Mouse (Mus musculus): ENCODE measurements around the gene Nif3l1.

- TF ChIP-seq CTCF (IDR thresholded peaks at IDR 0.05; ENCODE audit: borderline replicate concordance, insufficient read depth, low read depth, low read length): no peak
- TF ChIP-seq POLR2A (IDR thresholded peaks at IDR 0.05; ENCODE audit: borderline replicate concordance, insufficient read depth, low read length): no peak
Observed at GRCm38 (mm10) chr1:58497678-58498077, 52.7 kb downstream of the Nif3l1 start.
